Mouse (Mus musculus) CD4-positive naive resting alpha-beta T cell, adult 57 days (primary cell): ENCODE measurements around the gene Olfr1325. TPM values are rescaled to one million over a fixed set of nuclear protein-coding genes. Genes with fewer than 3 reads are reported as not detected.

Experiments
- total RNA-seq: library from RNA; stranded (reverse); gene quantifications from one replicate; pipeline ENCODE4 v1.2.4, GENCODE M21; 2023

Olfr1325 gene
- total RNA-seq = not detected

DNA sequence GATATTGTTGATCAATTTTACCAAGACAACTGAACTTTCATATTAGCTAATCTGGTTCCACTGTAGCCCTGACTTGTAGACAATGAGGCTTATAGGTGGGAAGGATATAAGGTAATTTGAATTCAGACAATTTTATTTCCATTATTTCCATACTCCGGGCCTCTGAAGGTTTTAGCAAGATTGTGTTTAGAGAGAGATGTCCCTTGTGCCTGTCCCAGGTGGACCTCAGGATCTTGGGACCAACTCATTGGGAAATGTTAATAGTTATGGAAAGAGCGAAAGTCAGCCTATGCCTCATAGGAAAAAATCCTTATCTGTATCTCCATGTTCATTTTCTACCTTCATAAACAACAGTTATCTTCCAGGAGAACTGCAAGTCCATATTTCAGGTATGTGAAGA lies at the start of gene Olfr1325:
Gene Olfr1325, plus strand, starts transcription at position 301 of the 400 bp plus-strand sequence.

GRCm38 (mm10) chrX:74574788-74575187 lies 17.7 kb upstream of the Olfr1325 start, which contains the start of gene Olfr1326-ps1:
Gene Olfr1326-ps1, minus strand, starts transcription at chrX:74574888.

GRCm38 (mm10) chrX:74645466-74646323 lies 53.2 kb downstream of the Olfr1325 start, which contains the start of gene Gm5640:
Gene Gm5640, minus strand, starts transcription at chrX:74645635.

Other genes with a start within 250 kb of the Olfr1325 start
- gene Lage3, start 239.1 kb upstream of the Olfr1325 start, total RNA-seq = 20.2 TPM
- gene Ubl4a, start 219.5 kb upstream of the Olfr1325 start, total RNA-seq = 25.3 TPM
- 15.4 TPM for gene Slc10a3, start 219.3 kb upstream of the Olfr1325 start, total RNA-seq
- 17.3 TPM for gene Fam3a, start 199.4 kb upstream of the Olfr1325 start, total RNA-seq
- 57.8 TPM for gene Ikbkg, start 199.4 kb upstream of the Olfr1325 start, total RNA-seq
- 32.0 TPM for gene G6pdx, start 163.5 kb upstream of the Olfr1325 start, total RNA-seq
- gene Gm6880, start 111.3 kb upstream of the Olfr1325 start, total RNA-seq = not detected
- not detected for gene Olfr1326-ps1, start 17.8 kb upstream of the Olfr1325 start, total RNA-seq
- gene Gm5640, start 53.0 kb downstream of the Olfr1325 start, total RNA-seq = not detected
- gene Gm6890, start 148.2 kb downstream of the Olfr1325 start, total RNA-seq = not detected
- gene Gm5936, start 244.5 kb downstream of the Olfr1325 start, total RNA-seq = not detected